Mouse (Mus musculus) cerebellum, postnatal 14 days (tissue): ENCODE measurements around the gene Mettl1.

Experiments used
- DNase-seq, 2 experiments: peaks; one replicate each; pipeline ENCODE4 v3.0.0; 2021; ENCODE audit warnings: mixed read lengths in 2 of 2

The Mettl1 gene

DNA sequence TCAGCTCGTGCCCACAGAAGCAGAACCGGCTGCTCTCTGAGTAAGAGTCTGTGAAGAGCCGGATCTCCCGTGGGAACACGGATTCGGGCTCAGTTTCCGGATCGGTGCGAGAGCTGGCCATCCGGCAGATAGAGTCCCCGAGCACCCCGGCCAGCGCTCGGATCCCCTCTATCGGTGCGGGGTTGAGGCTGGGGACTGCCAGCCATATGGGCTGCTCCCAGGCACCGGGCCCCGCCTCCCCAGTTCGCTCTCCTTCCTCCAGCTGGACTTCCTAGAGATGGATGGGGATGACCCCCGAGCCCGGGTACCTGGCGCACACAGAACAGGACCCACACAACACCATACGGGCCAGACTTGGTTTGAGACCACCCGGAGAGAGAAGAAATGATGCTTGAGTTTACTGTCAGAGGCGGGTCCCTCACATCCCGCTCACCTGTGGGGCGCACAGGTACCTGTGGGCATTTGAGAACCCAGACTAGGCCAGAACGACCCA lies at the start of gene Mettl1, which contains the start of gene Eef1akmt3:
TSS of gene Mettl1 (plus strand) at position 141 of the 493 bp plus-strand sequence.
TSS of gene Eef1akmt3 (minus strand) at position 240 of the 493 bp plus-strand sequence.
- peak; percentile 60 to 69 for DNase-seq

DNA sequence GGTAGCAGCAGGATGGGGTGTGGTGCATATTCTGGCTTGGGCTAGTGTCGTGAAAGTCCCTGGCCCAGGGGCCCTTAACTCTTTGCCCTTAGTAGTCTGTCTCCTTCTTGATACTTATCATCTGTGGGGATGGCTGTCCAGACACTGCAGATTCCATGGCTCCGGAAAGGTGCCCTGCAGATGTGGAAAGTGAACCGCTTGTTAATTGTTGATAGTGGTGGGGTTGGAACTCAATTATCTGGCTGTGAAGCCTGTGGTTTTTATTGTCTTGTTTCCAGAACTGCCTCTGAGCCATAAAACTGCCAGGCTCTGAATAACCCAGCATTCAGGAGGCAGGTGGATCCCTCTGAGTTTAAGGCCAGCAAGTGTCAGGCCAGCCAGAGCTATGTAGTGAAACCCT lies 49.5 kb upstream of the Mettl1 start:
- DNase-seq: no peak

DNA sequence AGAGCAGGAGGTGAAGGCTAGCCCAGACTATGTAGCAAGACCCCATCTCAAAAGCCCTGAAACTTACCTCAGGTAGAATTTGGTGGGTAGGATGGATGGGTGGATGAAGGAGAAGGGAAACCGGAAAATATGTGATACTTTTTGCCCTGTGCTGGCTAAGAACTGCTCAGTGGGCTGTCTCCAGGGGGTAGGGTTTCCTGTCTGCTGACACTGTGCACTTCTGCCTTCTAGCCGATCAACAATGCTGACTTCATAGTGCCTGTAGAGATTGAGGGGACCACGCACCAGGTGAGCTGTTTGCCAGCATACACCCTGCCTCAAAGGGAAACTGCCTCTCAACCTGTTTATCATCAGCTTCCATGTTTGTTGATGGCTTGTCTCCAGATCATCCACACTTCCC lies 47.6 kb upstream of the Mettl1 start:
- no peak for DNase-seq

DNA sequence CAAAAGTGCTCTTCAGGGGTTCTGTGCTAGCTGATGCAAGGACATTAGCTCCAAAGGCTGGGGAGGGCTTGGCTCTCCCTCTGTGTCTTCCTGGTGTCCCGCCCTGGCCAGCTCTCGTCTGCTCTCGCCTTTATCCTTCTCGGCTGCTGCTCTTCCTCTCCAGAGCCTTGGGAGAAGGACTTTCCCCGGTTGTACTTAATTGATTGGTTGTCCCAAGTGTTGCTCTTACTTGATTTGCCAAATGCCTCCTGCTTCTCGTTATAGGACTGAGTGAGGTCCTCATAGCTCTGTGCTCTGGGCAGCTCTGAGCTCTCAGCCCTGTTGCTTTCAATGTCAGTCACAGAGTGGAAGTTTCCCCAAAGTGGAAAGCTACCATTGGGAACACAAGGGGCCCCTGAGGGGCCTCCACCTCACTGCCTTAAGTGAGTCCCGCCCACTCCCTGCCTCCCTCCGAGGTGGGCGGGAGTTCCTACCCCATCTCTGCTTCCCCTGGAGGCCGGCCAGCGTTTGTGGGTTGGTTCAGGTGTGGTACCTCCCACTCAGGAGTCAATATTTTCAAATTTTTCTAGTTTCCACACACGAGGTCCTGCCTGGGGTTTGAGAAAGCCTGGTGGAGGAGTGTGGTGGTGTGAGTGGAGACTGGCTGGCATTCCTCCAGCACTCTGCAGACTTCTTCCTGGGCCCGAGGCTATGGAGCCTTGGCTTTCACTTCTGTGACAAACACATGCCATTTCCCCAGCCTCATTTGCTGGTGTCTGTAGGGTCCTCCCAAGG lies 43.7 kb upstream of the Mettl1 start:
- peak; percentile 41 to 59 for DNase-seq

DNA sequence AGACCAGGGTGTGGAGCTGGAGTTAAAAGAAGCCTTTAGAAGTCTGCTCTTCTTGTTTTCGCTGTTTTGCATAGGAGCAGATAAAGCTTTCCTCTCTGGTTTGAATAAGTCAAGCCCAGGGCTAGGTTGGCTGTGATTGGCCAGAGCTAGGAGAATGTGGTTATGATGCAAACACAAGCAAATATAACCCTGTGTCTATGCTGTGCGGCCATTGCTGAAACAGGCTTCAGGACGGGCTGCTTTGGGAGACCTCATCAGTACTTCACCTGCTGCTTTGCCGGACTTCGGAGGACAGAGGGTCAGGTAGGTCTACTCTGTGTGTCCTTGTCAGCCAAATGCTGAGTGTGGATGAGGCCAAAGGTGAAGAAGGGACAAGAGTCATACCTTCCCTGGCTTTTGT lies 40.7 kb upstream of the Mettl1 start, which contains the start of gene Avil:
TSS of gene Avil (plus strand) at position 181 of the 400 bp plus-strand sequence.
- no peak for DNase-seq

DNA sequence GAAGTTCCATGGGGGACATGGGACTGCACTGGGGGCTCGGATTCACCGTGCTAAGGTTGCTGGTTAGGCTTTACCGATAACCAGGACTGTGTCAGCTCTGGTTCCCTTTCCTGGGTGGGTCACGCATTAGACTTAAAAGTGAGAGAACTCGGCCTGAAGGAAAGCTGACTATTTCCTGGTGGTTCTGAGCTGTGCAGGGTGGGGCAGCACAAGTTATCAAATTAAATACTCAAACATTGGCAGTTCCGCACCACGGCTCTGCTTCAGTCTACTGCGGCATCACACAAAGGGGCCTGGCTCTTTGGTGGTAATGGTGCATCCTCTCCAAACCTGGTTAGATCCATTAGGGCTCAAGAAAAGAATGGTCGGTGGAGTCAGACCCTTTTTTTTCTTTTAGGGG lies 39.9 kb upstream of the Mettl1 start:
- DNase-seq: no peak

DNA sequence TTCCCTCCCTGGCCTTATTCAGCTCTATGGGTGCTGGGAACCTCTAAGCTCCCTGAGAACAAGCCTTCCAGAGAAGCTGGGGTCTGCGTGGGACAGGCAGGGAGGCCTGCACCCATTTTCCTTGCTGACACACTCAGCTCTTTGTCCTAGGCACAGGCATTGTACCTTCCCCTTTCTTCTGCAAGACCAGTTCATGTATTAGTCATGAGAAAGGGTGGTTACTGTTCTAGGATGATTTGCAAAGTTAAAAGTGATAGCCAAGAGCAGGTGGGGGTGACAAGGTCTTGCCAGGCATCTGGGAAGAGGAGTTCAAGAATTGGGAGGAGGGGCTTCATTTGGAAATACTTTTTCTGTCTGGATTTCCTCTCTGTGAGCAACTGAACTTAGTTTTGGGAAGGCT lies 39.2 kb upstream of the Mettl1 start:
- no peak for DNase-seq

DNA sequence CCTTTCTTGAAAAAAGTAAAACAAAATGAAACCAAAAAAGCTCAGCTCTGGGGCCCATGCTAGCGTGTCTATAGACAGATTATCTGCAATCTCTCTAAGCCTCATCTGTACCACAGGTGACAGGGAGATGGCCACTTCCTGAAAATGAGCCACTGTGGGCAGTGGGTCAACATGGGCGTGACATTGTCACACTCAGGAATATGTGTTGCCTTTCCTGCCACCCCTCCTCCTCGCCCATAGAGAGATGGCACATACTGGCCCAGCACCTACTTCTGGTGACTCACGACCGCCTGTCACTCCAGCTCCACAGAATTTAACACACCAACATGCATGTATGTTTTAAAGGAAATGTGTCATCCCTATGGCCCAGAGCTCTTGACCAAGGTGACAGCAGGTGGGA lies 38.4 kb upstream of the Mettl1 start:
- DNase-seq: no peak

DNA sequence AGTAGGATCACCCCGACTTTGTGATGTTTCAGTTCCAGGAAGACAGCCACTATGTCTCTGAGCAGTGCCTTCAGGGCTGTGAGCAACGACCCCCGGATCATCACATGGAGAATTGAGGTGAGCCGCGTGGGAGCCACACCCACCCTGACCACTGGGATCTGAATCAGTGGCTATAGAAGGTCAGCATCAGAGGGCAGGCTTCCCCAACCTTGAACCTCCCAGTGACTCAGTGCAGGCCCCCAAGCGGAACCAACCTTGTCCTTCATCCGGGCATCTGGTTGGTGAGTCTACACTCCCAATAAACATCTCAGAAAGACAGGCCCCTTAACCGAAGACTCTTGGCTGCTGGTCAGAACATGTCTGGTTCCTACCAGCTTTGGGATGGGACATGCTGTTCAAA lies 37.9 kb upstream of the Mettl1 start:
- DNase-seq: no peak

DNA sequence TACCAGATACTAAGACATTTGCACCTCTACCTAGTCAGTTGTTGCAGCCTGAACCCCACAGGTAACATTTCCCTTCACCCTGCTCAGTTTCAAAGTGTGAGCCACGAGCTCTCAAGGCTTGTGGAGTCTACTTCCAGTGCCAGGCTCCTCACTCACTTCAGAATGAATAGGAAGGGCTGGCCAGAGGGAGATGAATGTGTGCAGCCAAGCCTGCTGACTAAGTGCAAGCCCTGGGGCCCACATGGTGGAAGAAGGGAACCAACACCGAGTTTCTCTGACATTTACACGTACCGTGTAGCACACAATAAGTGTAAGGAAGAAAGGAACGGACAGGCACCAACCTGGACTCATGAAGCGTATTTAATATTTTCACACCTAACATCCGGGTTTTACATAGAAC lies 37.4 kb upstream of the Mettl1 start:
- DNase-seq: no peak

DNA sequence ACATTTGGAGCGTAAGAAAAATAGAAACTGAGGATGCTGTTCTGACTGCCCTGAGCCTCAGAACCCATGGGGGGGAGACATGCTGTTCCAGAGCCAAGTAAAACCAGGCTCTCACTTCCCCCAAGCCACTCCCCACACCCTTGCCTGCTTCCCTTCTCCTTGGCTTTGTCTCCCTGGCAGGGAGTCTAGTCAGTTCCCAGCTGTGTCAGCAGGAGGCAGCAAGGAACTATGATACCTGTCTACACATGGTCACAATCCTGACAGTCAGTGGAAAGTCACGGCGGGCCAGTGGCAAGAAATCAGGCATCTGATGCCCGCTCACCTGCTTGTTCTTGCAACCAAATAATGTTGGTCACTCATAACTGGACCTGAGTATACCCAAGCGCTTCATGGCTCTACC lies 24.7 kb upstream of the Mettl1 start:
- DNase-seq: no peak

DNA sequence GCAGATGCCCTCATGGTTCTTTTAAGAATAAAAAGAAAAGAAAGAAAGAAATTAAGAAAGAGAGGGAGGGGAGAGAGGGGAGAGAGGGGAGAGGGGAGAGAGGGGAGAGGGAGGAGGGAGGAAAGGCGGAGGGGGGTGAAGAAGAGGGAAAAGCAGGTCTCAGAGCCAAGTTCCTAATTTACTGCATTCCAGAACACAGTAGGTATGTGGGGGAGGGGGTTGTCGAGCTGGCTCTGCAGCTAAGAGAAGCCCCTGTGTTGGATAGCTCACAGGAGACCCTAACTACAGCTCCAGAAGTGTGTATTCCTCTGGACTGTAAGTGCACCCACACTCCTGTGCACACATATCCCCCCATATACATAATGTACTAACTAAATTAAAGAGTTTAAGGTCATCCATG lies 24.1 kb upstream of the Mettl1 start:
- DNase-seq: no peak

DNA sequence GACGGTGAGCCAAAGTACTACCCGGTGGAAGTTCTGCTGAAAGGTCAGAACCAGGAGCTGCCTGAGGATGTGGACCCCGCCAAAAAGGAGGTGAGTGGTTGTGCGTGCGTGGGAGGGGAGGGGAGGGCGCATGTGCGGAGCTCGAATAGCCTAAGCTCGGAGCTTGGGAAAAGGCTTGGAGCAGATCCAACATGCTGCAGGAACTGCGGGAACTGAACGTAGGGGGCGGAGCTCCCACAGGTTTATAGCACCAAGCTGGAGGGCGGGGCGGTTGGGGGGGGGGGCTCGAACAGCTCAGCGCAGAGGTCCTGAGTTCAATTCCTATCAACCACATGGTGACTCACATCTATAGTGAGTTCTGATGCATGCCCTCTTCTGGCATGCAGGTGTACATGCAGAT lies 22.8 kb upstream of the Mettl1 start:
- DNase-seq: no peak

DNA sequence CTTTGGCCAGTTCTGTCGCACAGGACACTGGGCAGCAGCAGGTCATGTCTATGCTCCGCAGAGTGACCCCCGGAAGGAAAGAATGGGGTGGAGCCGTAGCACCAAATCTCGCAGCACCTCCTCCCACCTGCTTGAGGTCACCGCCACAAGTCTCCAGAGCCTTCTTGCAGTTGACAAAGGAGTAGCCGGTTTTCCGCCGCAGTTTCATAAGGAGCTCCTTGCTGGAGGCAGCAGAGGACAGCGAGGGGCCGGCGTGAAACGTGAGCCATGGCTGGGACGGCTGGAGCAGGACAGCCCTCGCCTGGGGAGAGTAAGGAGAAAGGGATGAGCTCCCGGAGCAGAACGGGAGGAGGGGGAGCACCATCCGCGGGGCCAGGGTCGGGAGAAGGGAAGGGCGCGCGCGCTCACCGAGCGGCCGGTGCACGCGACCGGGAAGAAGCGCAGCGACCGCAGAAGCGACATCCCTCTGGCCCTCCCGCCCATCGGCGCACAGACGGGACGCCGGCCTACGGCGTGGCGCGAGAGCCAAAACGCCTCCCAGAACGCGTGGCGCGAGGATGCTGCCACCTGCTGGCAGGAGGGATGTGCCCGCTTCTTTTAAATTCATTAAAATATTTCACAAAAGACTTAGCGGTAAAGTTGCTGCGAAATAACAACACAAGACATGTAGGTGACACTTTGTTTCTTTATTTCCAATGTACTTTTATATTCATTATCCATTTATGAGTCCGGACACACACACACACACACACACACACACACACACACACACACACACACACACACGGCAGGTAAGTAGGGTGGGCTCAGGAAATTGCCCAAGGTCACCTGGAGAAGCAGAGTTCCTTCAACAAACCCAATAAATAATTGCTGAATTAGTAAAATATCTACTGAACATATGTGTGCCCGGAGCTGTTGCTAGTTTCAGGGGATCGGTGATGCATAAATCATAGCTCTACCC lies 10.6 kb upstream of the Mettl1 start, which contains the start of gene Tsfm:
TSS of gene Tsfm (minus strand) at position 505 of the 961 bp plus-strand sequence.
- DNase-seq: peak; percentile 96 to 97

DNA sequence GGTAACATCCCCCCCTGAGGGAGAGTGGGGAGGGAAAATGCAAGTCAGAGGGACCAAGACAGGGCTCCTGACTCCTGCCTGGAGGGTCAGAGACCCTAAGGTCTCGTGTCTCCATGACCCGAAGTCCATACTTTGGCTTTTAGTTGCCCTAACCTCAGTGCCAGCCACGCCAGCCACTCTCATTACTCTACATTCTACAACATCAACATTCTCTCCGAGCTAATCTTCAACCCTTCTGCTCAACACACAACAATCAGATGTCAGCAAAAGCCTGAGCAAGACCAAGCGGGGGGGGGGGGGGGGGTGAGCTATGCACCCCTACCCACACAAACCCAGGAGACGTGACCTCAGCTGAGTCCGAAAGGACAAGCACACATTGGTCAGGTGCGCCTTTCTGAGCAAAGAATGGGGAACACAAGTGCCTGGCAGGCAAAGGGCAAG lies 7.9 kb upstream of the Mettl1 start:
- no peak for DNase-seq

DNA sequence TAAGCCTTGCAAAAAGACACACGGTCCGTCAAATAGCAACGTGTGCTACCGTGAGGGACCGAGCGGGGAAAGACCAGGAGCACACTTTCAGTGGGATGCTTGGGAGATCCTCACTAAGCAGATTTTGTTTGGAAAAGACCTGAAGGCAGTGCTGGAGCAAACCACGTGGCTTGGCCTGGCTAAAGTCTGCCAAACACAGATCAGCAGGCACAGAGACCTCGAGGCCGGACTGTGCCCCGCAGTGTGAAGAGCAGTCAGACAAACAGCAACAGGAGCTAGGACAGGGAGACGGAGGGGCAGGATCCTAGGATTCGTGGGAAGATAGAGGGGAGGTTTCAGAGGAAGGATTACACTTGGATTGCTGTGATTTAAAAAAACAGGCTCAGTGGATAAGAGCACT lies 4.9 kb upstream of the Mettl1 start:
- DNase-seq: no peak

DNA sequence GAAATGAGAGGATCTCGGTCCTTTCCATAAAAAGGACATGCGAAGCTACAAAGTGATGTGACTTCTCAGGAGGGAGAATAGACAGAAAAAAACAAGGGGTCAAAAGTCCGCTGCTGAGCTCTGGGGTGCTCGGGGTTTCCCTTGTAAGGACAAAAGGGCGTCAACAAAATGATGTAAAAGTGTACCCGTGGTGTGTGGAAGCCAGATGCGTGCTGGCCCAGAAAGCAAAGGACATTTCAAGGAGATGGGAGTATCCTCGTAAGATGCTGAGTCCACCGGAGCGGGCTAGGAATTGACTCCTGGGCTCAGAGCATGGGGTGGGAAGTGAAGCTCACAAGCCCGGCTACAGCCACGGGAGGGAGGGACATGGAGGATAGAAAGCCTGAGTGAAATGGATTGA lies 3.6 kb upstream of the Mettl1 start:
- no peak for DNase-seq

DNA sequence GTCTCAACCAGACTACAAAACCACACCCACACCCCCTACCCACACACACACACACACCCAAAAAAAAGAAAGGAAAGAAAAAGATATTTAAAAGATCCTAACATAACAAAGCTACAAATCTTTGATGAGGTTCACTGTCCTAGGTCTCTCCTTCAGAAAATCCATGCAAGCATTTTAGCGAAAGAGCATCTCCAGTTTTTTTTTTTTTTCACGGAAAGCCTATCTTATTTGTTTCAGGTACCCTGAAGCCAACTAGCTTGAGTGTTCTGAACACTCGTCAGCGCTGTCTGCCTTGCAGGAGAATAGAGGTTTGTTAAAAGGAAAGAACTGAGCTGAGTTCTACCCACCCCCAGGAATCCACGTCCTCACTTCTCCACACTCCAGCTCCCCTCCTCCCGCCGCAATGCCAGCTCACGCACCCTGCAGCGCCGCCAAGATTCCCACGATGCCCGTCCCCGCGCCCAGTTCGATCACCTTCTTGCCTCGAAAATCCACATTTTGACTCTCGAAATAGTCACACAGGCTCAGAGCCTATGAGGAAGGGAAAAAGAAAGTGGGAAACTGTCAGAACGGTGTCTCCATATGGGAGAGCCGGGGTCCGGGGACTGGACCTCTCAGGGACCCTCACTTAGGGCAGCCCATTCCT lies 522 bp upstream of the Mettl1 start:
- DNase-seq: peak; percentile 31 to 48

DNA sequence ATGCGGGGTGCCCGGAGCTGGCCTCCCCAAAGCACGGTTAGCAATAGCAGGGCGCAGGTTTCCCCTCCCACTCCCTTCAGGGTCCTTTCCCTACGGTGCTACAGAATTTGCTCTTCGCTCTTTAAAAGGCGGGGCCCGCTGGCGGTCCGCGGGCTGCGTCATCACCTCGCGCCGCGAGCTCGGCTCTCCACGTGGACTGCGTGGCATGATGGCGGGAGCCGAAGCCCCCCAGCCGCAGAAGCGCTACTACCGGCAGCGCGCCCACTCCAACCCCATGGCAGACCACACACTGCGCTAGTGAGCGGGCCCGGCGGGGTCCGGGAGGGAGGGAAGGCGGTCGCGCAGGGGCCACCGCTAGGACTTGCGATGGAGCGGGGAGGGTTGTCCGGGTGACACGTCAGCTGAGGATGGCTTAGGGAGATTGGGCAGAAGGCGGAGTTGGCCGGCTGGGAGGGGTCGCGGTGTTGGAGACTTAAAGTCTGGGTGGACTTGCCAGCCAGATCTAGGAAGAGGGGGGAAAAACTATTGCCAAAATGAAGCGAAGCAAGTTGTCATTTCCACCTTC lies 642 bp downstream of the Mettl1 start:
- DNase-seq: peak; percentile 94 to 96

DNA sequence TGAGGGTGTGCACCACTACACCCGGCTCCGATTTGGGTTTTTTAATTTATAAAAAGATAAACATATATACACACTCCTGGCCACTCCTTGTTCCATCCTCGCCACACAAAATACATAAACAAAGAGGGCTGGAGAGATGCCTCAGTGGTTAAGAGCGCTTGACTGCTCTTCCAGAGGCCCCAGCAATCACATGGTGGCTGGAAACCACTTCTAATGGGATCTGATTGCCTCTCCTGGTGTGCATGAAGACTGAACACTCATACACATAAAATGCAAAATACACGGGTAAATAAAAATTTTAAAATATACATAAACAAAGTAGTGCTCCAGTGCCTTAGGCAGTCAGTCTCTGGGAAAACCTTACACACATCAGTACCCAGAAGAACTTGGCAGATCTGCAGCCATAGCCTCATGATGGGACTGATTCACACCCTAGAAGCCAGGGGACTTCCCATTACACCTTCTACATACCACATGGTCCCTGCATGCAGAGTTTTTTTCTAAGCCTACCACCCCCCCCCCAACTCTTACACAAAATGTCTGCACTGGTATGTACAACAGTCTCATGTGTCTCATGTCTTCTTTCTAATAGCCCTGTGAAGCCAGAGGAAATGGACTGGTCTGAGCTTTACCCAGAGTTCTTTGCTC lies 1.4 kb downstream of the Mettl1 start:
- no peak for DNase-seq

DNA sequence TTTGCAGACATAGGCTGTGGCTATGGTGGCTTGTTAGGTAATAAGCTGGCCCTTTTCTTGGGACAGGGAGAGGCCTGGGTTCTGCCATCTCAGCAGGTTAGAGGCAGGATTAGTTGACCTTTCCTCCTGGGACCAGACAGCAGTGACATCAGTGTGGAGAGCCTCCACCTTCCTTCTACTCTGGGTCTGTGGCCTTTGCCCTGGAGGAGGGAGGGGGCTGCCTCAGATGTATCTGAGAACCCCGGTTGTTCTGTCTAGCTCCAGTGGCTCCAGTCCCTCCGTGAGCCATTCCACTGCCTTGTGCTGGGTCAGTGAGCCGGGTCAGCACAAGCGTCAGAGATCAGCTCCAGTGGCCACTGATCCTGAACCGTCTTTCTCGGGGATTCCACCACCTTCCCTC lies 2.0 kb downstream of the Mettl1 start:
- DNase-seq: no peak

DNA sequence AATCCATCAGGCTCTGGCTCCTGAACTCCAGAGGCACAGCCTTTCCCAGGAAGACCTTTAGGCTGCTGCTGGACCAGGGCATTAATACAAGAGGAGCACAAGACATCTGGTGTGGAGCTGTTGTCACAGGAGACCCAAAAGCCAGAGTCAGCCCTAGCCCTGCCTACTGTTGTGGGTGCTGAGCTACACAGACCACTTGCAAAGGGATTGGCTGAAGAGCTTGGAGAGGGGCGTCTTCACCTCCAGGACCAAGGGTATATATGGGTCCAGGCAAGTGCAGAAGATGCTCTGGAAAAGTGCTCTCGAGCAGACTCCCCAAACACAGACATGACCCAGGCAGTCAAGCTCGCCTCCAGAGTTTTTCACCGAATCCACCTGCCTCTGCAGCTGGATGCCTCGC lies 6.7 kb downstream of the Mettl1 start, which contains the start of gene Cyp27b1:
TSS of gene Cyp27b1 (plus strand) at position 297 of the 400 bp plus-strand sequence.
- DNase-seq: no peak
